Mouse (Mus musculus): ENCODE measurements around the gene Olfr827. TPM values are rescaled to one million over a fixed set of nuclear protein-coding genes. Genes with fewer than 3 reads are reported as not detected.

The Olfr827 gene
- polyA plus RNA-seq, 1 experiment from 2014 or later: not detected

GRCm38 (mm10) chr10:130225034-130225433 is 10.8 kb upstream of the Olfr827 start:
- 89% methylated on average over 3 of the region's 3 CpGs for WGBS

DNA sequence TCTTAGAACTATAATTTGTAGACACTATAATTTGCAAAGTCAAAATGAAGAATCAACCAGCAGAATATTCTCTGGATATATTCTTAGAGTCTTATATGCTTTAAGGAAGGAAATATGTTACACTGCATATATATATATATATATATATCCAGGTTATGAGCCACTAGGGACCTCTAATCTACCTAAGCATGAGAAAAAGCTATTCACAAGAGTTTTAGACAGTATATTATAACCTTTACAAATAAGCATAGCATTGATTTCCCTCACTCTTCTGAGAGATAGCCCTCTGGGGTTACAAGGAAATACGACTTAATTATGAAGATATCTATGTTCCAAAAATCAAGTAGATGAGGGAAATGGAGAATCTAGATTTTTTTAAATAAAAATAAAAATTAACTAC is 30.1 kb downstream of the Olfr827 start, which contains the start of gene Olfr826:
Olfr826 (minus strand) TSS at position 101 of the 400 bp plus-strand sequence.
- DNase-seq (ENCODE audit: low spot score) (no peak), ATAC-seq (ENCODE audit: low FRiP score) (no peak)
- no peaks in the 10 kb centered on the region for H3K4me1 ChIP-seq (replicated peaks; ENCODE audit: control insufficient read depth, insufficient read depth, low read length)
- no peak within 1 kb of the TSS for H3K4me3 ChIP-seq (ENCODE audit: low read depth, low read length)
- 81% methylated on average over 1 of the region's 1 CpGs for WGBS
- H3K9ac ChIP-seq (ENCODE audit: low read depth, low read length): no peak within 1 kb of the TSS
- H3K27ac ChIP-seq (ENCODE audit: low read depth, low read length): no peak within 1 kb of the TSS
- no peaks in the 10 kb centered on the region for H3K36me3 ChIP-seq (ENCODE audit: control insufficient read depth, insufficient read depth, low read length)
- H3K4me2 ChIP-seq (replicated peaks; ENCODE audit: low read depth, low read length): no peak within 1 kb of the TSS
- H3K9me3 ChIP-seq (ENCODE audit: control insufficient read depth, low read length): no peaks in the 10 kb centered on the region
- H3K27me3 ChIP-seq (ENCODE audit: control insufficient read depth, insufficient read depth, low read length): no peaks in the 10 kb centered on the region

More at GRCm38 (mm10) chr10:130225034-130225433, 10.8 kb upstream of the Olfr827 start:
- Histone ChIP-seq H3K36me3 (ENCODE audit: control insufficient read depth, insufficient read depth, low read length) (no peaks in the 10 kb centered on the region), H3K4me2 (replicated peaks; ENCODE audit: low read depth, low read length) (no peak overlapping the region), H3K4me3 (ENCODE audit: low read depth, low read length) (no peak overlapping the region), H3K9ac (ENCODE audit: low read depth, low read length) (no peak overlapping the region), H3K27ac (ENCODE audit: low read depth, low read length) (no peak overlapping the region), H3K9me3 (ENCODE audit: control insufficient read depth, low read length) (no peaks in the 10 kb centered on the region), H3K4me1 (replicated peaks; ENCODE audit: control insufficient read depth, insufficient read depth, low read length) (no peaks in the 10 kb centered on the region), H3K27me3 (ENCODE audit: control insufficient read depth, insufficient read depth, low read length) (no peaks in the 10 kb centered on the region)
- DNase-seq (ENCODE audit: low spot score): no peak
- no peak for ATAC-seq (ENCODE audit: low FRiP score)

DNA sequence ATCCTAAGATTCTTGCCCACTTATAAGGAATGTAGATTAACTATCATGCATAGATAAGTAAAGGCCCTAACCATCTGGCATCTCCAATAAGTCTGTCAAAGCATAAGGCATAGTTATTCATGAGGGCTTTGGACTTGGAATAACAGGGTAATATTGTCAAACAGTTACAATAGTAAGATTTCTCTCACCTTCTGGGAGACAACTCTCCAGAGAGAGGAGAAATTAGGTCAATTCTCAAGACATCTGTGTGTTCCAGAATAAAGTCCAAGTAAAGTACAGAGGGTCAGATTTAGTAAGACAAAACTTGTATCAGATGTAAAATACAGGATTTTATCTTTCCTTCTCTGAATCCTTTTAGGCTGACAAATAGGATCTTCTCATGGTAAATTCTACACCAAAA is 47.5 kb downstream of the Olfr827 start, which contains the start of gene Olfr825:
Olfr825 (minus strand) TSS at position 101 of the 400 bp plus-strand sequence.
- no peaks in the 10 kb centered on the region for H3K36me3 ChIP-seq (ENCODE audit: control insufficient read depth, insufficient read depth, low read length)
- no peak within 1 kb of the TSS for H3K4me2 ChIP-seq (replicated peaks; ENCODE audit: low read depth, low read length)
- H3K9me3 ChIP-seq (ENCODE audit: control insufficient read depth, low read length): no peaks in the 10 kb centered on the region
- H3K27me3 ChIP-seq (ENCODE audit: control insufficient read depth, insufficient read depth, low read length): no peaks in the 10 kb centered on the region
- no peak within 1 kb of the TSS for H3K9ac ChIP-seq (ENCODE audit: low read depth, low read length)
- ATAC-seq (ENCODE audit: low FRiP score) (no peak), DNase-seq (ENCODE audit: low spot score) (no peak)
- no peak within 1 kb of the TSS for H3K27ac ChIP-seq (ENCODE audit: low read depth, low read length)
- no peaks in the 10 kb centered on the region for H3K4me1 ChIP-seq (replicated peaks; ENCODE audit: control insufficient read depth, insufficient read depth, low read length)
- no peak within 1 kb of the TSS for H3K4me3 ChIP-seq (ENCODE audit: low read depth, low read length)

GRCm38 (mm10) chr10:130165196-130165595 is 49.0 kb downstream of the Olfr827 start:
- H3K27ac ChIP-seq (ENCODE audit: low read depth, low read length): no peak overlapping the region
- H3K4me1 ChIP-seq (replicated peaks; ENCODE audit: control insufficient read depth, insufficient read depth, low read length): no peaks in the 10 kb centered on the region
- H3K9ac ChIP-seq (ENCODE audit: low read depth, low read length): no peak overlapping the region
- H3K4me3 ChIP-seq (ENCODE audit: low read depth, low read length): no peak overlapping the region
- no peak for ATAC-seq (ENCODE audit: low FRiP score)
- no peak overlapping the region for H3K4me2 ChIP-seq (replicated peaks; ENCODE audit: low read depth, low read length)
- no peaks in the 10 kb centered on the region for H3K9me3 ChIP-seq (ENCODE audit: control insufficient read depth, low read length)
- no peaks in the 10 kb centered on the region for H3K27me3 ChIP-seq (ENCODE audit: control insufficient read depth, insufficient read depth, low read length)
- DNase-seq (ENCODE audit: low spot score): no peak
- no peaks in the 10 kb centered on the region for H3K36me3 ChIP-seq (ENCODE audit: control insufficient read depth, insufficient read depth, low read length)

Other genes starting within 250 kb of the Olfr827 start
- gene Olfr819, start 247.1 kb downstream of the Olfr827 start, polyA plus RNA-seq (2014; fragmentation: Nextera tagmentation; extraction: Ambion mirVana): not detected in 2 replicates
- not detected in 2 replicates for gene Olfr247, start 238.3 kb downstream of the Olfr827 start, polyA plus RNA-seq (2014; fragmentation: Nextera tagmentation; extraction: Ambion mirVana)
- not detected in 2 replicates for gene Gm10310, start 229.3 kb downstream of the Olfr827 start, polyA plus RNA-seq (2014; fragmentation: Nextera tagmentation; extraction: Ambion mirVana)
- not detected in 2 replicates for gene Olfr820, start 201.8 kb downstream of the Olfr827 start, polyA plus RNA-seq (2014; fragmentation: Nextera tagmentation; extraction: Ambion mirVana)
- gene Olfr821, start 184.1 kb downstream of the Olfr827 start, polyA plus RNA-seq (2014; fragmentation: Nextera tagmentation; extraction: Ambion mirVana): not detected in 2 replicates
- gene Olfr822, start 143.2 kb downstream of the Olfr827 start, polyA plus RNA-seq (2014; fragmentation: Nextera tagmentation; extraction: Ambion mirVana): not detected in 2 replicates
- not detected in 2 replicates for gene Olfr823, start 99.0 kb downstream of the Olfr827 start, polyA plus RNA-seq (2014; fragmentation: Nextera tagmentation; extraction: Ambion mirVana)
- not detected in 2 replicates for gene Olfr824, start 84.4 kb downstream of the Olfr827 start, polyA plus RNA-seq (2014; fragmentation: Nextera tagmentation; extraction: Ambion mirVana)
- gene Olfr825, start 47.6 kb downstream of the Olfr827 start, polyA plus RNA-seq (2014; fragmentation: Nextera tagmentation; extraction: Ambion mirVana): not detected in 2 replicates
- gene Olfr826, start 30.2 kb downstream of the Olfr827 start, polyA plus RNA-seq (2014; fragmentation: Nextera tagmentation; extraction: Ambion mirVana): not detected in 2 replicates
- 22.3 and 23.3 TPM in 2 replicates for gene Neurod4, start 65.8 kb upstream of the Olfr827 start, polyA plus RNA-seq (2014; fragmentation: Nextera tagmentation; extraction: Ambion mirVana)
- 0.18 and 0.26 TPM in 2 replicates for gene Tespa1, start 108.5 kb upstream of the Olfr827 start, polyA plus RNA-seq (2014; fragmentation: Nextera tagmentation; extraction: Ambion mirVana)
- not detected in 2 replicates for gene Vmn2r84, start 179.9 kb upstream of the Olfr827 start, polyA plus RNA-seq (2014; fragmentation: Nextera tagmentation; extraction: Ambion mirVana)
- not detected in 2 replicates for gene Vmn2r85, start 215.3 kb upstream of the Olfr827 start, polyA plus RNA-seq (2014; fragmentation: Nextera tagmentation; extraction: Ambion mirVana)
- gene Vmn2r86, start 241.6 kb upstream of the Olfr827 start, polyA plus RNA-seq (2014; fragmentation: Nextera tagmentation; extraction: Ambion mirVana): not detected in 2 replicates

All from hindbrain, embryonic 11.5 days (tissue).